Mouse (Mus musculus) CH12.LX (cell line): ENCODE measurements around the gene Nrm. TPM values are rescaled to one million over a fixed set of nuclear protein-coding genes. Genes with fewer than 3 reads are reported as not detected.

Experiments
- DNase-seq: peaks from one replicate; pipeline ENCODE4 v3.0.0-alpha.2; 2013; ENCODE audit errors: extremely low read depth
- H3K27ac ChIP-seq: 2 replicates; pipeline ENCODE4 v1.5.1; 2012; ENCODE audit warnings: low read depth, mild to moderate bottlenecking, control low read depth, moderate library complexity; ENCODE audit not compliant: insufficient read depth
- H3K27me3 ChIP-seq: replicated peaks from 2 replicates; pipeline ENCODE3; 2012; ENCODE audit warnings: inconsistent platforms
- H3K36me3 ChIP-seq, 2 experiments: replicated peaks in 1 of 2; 2 replicates each; pipeline versions ENCODE3 to v1.6.1; 2012; ENCODE audit warnings: inconsistent platforms in 1 of 2, low read length in 1 of 2, mild to moderate bottlenecking in 1 of 2, mixed read lengths in 1 of 2, moderate library complexity in 1 of 2; ENCODE audit not compliant: control insufficient read depth in 1 of 2, insufficient read depth in 1 of 2
- H3K4me1 ChIP-seq, 2 experiments: 2 replicates each; pipeline ENCODE4 v1.6.1; 2012; ENCODE audit warnings: inconsistent platforms in 1 of 2, moderate library complexity in 1 of 2; ENCODE audit not compliant: insufficient read depth in 2 of 2, control insufficient read depth in 1 of 2
- H3K4me2 ChIP-seq: 2 replicates; pipeline ENCODE4 v1.6.1; 2012; ENCODE audit warnings: low read depth, mild to moderate bottlenecking, control low read depth; ENCODE audit not compliant: poor library complexity, insufficient read depth, severe bottlenecking
- H3K4me3 ChIP-seq, 3 experiments: fragments of 150-350 bp in 1 of 3; sonication (generic) in 1 of 3; replicated peaks in 1 of 3; 2 replicates each; pipeline versions ENCODE3 to v1.5.1; 2011 to 2012; ENCODE audit warnings: low read depth in 2 of 3, low read length in 2 of 3, mild to moderate bottlenecking in 2 of 3, moderate library complexity in 2 of 3, control low read depth in 1 of 3, improper control_type of control experiment in 1 of 3, inconsistent platforms in 1 of 3, mixed read lengths in 1 of 3; ENCODE audit not compliant: poor library complexity in 1 of 3
- H3K79me2 ChIP-seq: replicated peaks from 2 replicates; pipeline ENCODE4 v1.6.1; 2012; ENCODE audit warnings: mild to moderate bottlenecking, moderate library complexity; ENCODE audit not compliant: control insufficient read depth, poor library complexity, insufficient read depth, severe bottlenecking; ENCODE audit errors: extremely low read depth
- H3K9ac ChIP-seq: 2 replicates; pipeline ENCODE4 v1.6.1; 2012; ENCODE audit warnings: low read depth, mild to moderate bottlenecking, control low read depth, moderate library complexity; ENCODE audit not compliant: insufficient read depth
- H3K9me3 ChIP-seq: replicated peaks from 2 replicates; pipeline ENCODE3; 2012; ENCODE audit warnings: low read length, inconsistent platforms, mixed read lengths
- CHD1 ChIP-seq: IDR thresholded peaks from 2 replicates; pipeline ENCODE4 v1.6.1; 2012; ENCODE audit warnings: low read depth, low read length, improper control_type of control experiment, inconsistent platforms
- CHD2 ChIP-seq: IDR thresholded peaks from 2 replicates; pipeline ENCODE4 v1.6.1; 2011; ENCODE audit warnings: low read length, improper control_type of control experiment
- CTCF ChIP-seq, 2 experiments: IDR thresholded peaks in 1 of 2; conservative IDR thresholded peaks in 1 of 2; 2 replicates each; pipeline ENCODE4 v1.5.1; 2011 to 2012; ENCODE audit warnings: low read depth in 2 of 2, low read length in 2 of 2, improper control_type of control experiment in 1 of 2, inconsistent platforms in 1 of 2, mild to moderate bottlenecking in 1 of 2, moderate library complexity in 1 of 2
- E2F4 ChIP-seq: IDR thresholded peaks from 2 replicates; pipeline ENCODE4 v1.6.1; 2011; ENCODE audit warnings: low read depth, low read length, improper control_type of control experiment; ENCODE audit not compliant: insufficient replicate concordance
- ELF1 ChIP-seq: IDR thresholded peaks from 2 replicates; pipeline ENCODE4 v1.6.1; 2014; ENCODE audit warnings: low read depth, mild to moderate bottlenecking, inconsistent platforms, low read length, improper control_type of control experiment
- ETS1 ChIP-seq: conservative IDR thresholded peaks from 2 replicates; pipeline ENCODE4 v1.6.1; 2012; ENCODE audit warnings: low read depth, mild to moderate bottlenecking, inconsistent platforms, low read length, improper control_type of control experiment, moderate library complexity
- HCFC1 ChIP-seq: IDR thresholded peaks from 2 replicates; pipeline ENCODE4 v1.6.1; 2012; ENCODE audit warnings: low read depth, mild to moderate bottlenecking, inconsistent platforms, low read length, improper control_type of control experiment
- IRF4 ChIP-seq: IDR thresholded peaks from 2 replicates; pipeline ENCODE4 v1.6.1; 2014; ENCODE audit warnings: low read depth, mild to moderate bottlenecking, inconsistent platforms, low read length, improper control_type of control experiment
- JUN ChIP-seq: IDR thresholded peaks from 2 replicates; pipeline ENCODE4 v1.6.1; 2011; ENCODE audit warnings: low read depth, mild to moderate bottlenecking, low read length, improper control_type of control experiment, moderate library complexity; ENCODE audit not compliant: insufficient read depth
- JUND ChIP-seq: conservative IDR thresholded peaks from 2 replicates; pipeline ENCODE4 v1.6.1; 2011; ENCODE audit warnings: low read depth, low read length, improper control_type of control experiment
- KAT2A ChIP-seq: IDR thresholded peaks from 2 replicates; pipeline ENCODE4 v1.6.1; 2012; ENCODE audit warnings: low read length, improper control_type of control experiment, inconsistent platforms; ENCODE audit not compliant: insufficient replicate concordance
- MAFK ChIP-seq: IDR thresholded peaks from 2 replicates; pipeline ENCODE4 v1.6.1; 2011; ENCODE audit warnings: low read length, improper control_type of control experiment; ENCODE audit not compliant: insufficient replicate concordance
- MAZ ChIP-seq: IDR thresholded peaks from 2 replicates; pipeline ENCODE4 v1.6.1; 2012; ENCODE audit warnings: low read depth, mild to moderate bottlenecking, inconsistent platforms, low read length, improper control_type of control experiment, moderate library complexity
- MEF2A ChIP-seq: IDR thresholded peaks from 2 replicates; pipeline ENCODE4 v1.6.1; 2014; ENCODE audit warnings: low read depth, mild to moderate bottlenecking, inconsistent platforms, low read length, improper control_type of control experiment, borderline replicate concordance
- MXI1 ChIP-seq: IDR thresholded peaks from 2 replicates; pipeline ENCODE4 v1.6.1; 2011; ENCODE audit warnings: mild to moderate bottlenecking, low read depth, low read length, improper control_type of control experiment
- NELFE ChIP-seq: IDR thresholded peaks from 2 replicates; pipeline ENCODE4 v1.6.1; 2011; ENCODE audit warnings: low read depth, low read length, improper control_type of control experiment
- POLR2AphosphoS2 ChIP-seq: IDR thresholded peaks from 2 replicates; pipeline ENCODE4 v1.6.1; 2011; ENCODE audit warnings: low read depth, low read length, improper control_type of control experiment
- RAD21 ChIP-seq: IDR thresholded peaks from 2 replicates; pipeline ENCODE4 v1.6.1; 2011; ENCODE audit warnings: low read depth, mild to moderate bottlenecking, low read length, improper control_type of control experiment, moderate library complexity
- SIN3A ChIP-seq: IDR thresholded peaks from 2 replicates; pipeline ENCODE4 v1.6.1; 2012; ENCODE audit warnings: low read length, improper control_type of control experiment, inconsistent platforms
- SMC3 ChIP-seq: IDR thresholded peaks from 2 replicates; pipeline ENCODE4 v1.6.1; 2011; ENCODE audit warnings: low read depth, low read length, improper control_type of control experiment
- TBP ChIP-seq: conservative IDR thresholded peaks from 2 replicates; pipeline ENCODE4 v1.6.1; 2011; ENCODE audit warnings: low read depth, low read length, improper control_type of control experiment
- TCF12 ChIP-seq: IDR thresholded peaks from 2 replicates; pipeline ENCODE4 v1.6.1; 2014; ENCODE audit warnings: low read depth, mild to moderate bottlenecking, inconsistent platforms, low read length, improper control_type of control experiment
- UBTF ChIP-seq: IDR thresholded peaks from 2 replicates; pipeline ENCODE4 v1.6.1; 2012; ENCODE audit warnings: low read depth, mild to moderate bottlenecking, inconsistent platforms, low read length, improper control_type of control experiment, moderate library complexity
- USF1 ChIP-seq: IDR thresholded peaks from 2 replicates; pipeline ENCODE4 v1.6.1; 2014; ENCODE audit warnings: low read depth, mild to moderate bottlenecking, inconsistent platforms, low read length, improper control_type of control experiment
- USF2 ChIP-seq: conservative IDR thresholded peaks from 2 replicates; pipeline ENCODE4 v1.6.1; 2011; ENCODE audit warnings: low read depth, low read length, improper control_type of control experiment
- ZC3H11A ChIP-seq: IDR thresholded peaks from 2 replicates; pipeline ENCODE4 v1.6.1; 2012; ENCODE audit warnings: low read depth, mild to moderate bottlenecking, inconsistent platforms, low read length, improper control_type of control experiment
- ZKSCAN1 ChIP-seq: IDR thresholded peaks from 2 replicates; pipeline ENCODE4 v1.6.1; 2012; ENCODE audit warnings: low read depth, inconsistent platforms, low read length, improper control_type of control experiment, borderline replicate concordance
- ZNF384 ChIP-seq: IDR thresholded peaks from 2 replicates; pipeline ENCODE4 v1.6.1; 2012; ENCODE audit warnings: low read depth, low read length, improper control_type of control experiment, inconsistent platforms
- dilution Hi-C: fragments of 300-500 bp; cut with MboI; formaldehyde crosslinking; loops from 2 replicates; pipeline ENCODE4 v1.14.3; 2020; ENCODE audit warnings: low sequenced_read_pairs; ENCODE audit not compliant: extremely low pct_unique_long_range_greater_than_20kb, extremely low pct_ligation_motif_present
- in situ Hi-C: fragments of 300-500 bp; cut with MboI; formaldehyde crosslinking; loops from 3 replicates; pipeline ENCODE4 v1.14.3; 2019; ENCODE audit warnings: low sequenced_read_pairs, low pct_ligation_motif_present, low pct_unique_long_range_greater_than_20kb, mixed read lengths
- polyA plus RNA-seq: library from polyadenylated mRNA; unstranded; fragments of >175 nt; gene quantifications from 2 replicates; pipeline ENCODE4 v1.2.1, GENCODE M21; 2012; ENCODE audit warnings: low read depth; ENCODE audit not compliant: insufficient read length
- total RNA-seq, 2 experiments: library from RNA; depleted of rRNA; stranded (reverse); fragments of 300-350 nt in 1 of 2; fragments of >200 nt in 1 of 2; gene quantifications; 2 replicates each; pipeline ENCODE4 v1.2.3; 2012 to 2014

The Nrm gene
- total and polyA plus RNA-seq, 3 experiments, result 12.1 to 16.7 (median 15.4) TPM

DNA sequence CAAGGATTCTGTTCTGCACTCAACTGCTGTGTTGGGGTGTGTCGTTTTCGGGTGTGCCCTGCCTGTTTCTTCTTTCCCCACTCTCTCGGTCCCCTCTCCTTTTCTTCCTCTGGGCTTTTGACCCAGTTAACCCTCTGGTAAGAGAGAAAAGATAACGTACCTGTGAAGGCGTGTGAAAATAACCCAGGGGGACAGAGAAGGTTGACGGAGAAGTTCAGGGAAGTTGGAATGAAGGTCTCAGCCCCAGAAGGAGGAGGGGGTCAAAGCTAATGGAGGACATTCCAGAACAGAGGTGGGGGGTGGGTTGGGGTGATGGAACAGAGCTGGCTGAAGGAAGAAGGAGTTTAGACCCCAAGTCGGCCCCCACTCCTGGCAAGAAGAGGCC is 7.8 kb downstream of the Nrm start:
- dilution Hi-C loops, result no loop called here
- peak overlapping the region; percentile 83 for H3K27ac ChIP-seq
- peaks cover 0 to 32% of the 10 kb centered on the region in 2 experiments; a peak in 2 of 4 replicates for H3K4me1 ChIP-seq
- H3K27me3 ChIP-seq, result no peaks in the 10 kb centered on the region
- H3K79me2 ChIP-seq, result peaks cover 51% of the 10 kb centered on the region
- H3K9ac ChIP-seq, result peak overlapping the region; percentile 69
- peaks cover 0 to 21% of the 10 kb centered on the region in 2 experiments for H3K36me3 ChIP-seq
- peak overlapping the region; percentile 85 for H3K4me2 ChIP-seq
- H3K9me3 ChIP-seq, result peaks cover 4% of the 10 kb centered on the region
- in situ Hi-C loops, result loop anchor here (10.0 kb wide), 1 partner anchor 134 kb away; no protein-coding TSS in a partner anchor
- TF ChIP-seq SIN3A (0 out of 2 replicates have a peak, but pooled peaks have one; percentile 19), TBP (no peak)
- H3K4me3 ChIP-seq, result peak overlapping the region; percentile 63 to 99 (median 74)
- no peak for DNase-seq

DNA sequence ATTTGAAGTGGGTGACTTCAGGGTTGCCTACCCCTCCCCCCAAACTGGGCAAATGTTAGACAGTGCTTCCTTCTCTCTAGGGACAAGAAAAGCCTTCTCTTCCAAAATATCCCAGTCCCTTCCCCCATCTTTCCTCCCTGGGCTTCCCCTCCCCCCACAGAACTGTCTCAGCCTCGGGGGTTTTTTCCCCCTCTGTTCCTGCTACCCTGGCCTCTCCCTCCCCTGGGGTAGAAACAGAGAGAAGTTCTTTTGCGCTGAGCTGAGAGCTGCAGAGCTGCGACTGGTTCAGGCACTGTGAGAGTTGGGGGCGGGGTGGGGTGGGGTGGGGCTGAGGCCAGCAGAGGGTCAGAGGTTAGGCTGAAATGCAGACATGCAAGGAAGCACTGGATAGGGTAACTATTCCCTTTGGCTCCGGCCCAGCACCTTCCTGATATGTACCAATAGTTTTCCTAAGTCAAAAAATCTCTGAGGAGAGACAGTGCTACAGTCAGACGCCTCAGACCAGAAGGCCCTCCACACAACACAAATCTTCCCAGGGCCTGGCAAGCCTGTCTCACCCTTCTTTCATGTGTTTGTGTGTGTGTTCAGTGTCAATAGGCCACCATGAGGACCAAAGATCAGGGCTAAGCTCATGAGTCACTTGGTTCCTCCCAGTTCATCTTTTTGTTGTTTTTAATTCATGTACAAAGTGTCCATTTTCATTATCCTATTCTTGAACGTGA is 8.4 kb downstream of the Nrm start:
- peak; percentile 68 for DNase-seq
- in situ Hi-C loops (loop anchor here (5.0 to 10.0 kb wide), 2 partner anchors 32 to 135 kb away; partner anchors contain the start of gene Tubb5), dilution Hi-C loops (no loop called here)
- H3K79me2 ChIP-seq, result peaks cover 51% of the 10 kb centered on the region
- H3K4me2 ChIP-seq, result peak overlapping the region; percentile 85
- peak overlapping the region; percentile 83 for H3K27ac ChIP-seq
- TF ChIP-seq IRF4 (peak; percentile 31; the same call in 1 of the 2 replicates), E2F4 (no peak), JUND (no peak), MAFK (no peak), HCFC1 (no peak), JUN (no peak), NELFE (no peak; the same call in 1 of the 2 replicates), ELF1 (peak; percentile 29; the same call in 1 of the 2 replicates), ZNF384 (no peak), ZC3H11A (no peak), KAT2A (no peak), SMC3 (no peak), CHD2 (peak; percentile 91), ETS1 (peak; percentile 25), MEF2A (no peak), MAZ (peak; percentile 78), USF1 (no peak), MXI1 (no peak), RAD21 (no peak), CHD1 (no peak), USF2 (no peak), CTCF (conservative IDR thresholded peaks at IDR 0.05 in 1 of 2, IDR thresholded peaks at IDR 0.05 in 1 of 2; ENCODE audit: low read depth in 2 of 2, low read length in 2 of 2) (no peak), POLR2AphosphoS2 (no peak), ZKSCAN1 (no peak), TCF12 (peak; percentile 55; the same call in 1 of the 2 replicates), TBP (no peak), UBTF (0 out of 2 replicates have a peak, but pooled peaks have one; percentile 17), SIN3A (no peak)
- H3K9ac ChIP-seq, result peak overlapping the region; percentile 69
- H3K9me3 ChIP-seq, result peaks cover 4% of the 10 kb centered on the region
- H3K27me3 ChIP-seq, result no peaks in the 10 kb centered on the region
- H3K4me1 ChIP-seq, result peaks cover 0 to 35% of the 10 kb centered on the region in 2 experiments; a peak in 2 of 4 replicates
- H3K36me3 ChIP-seq, result peaks cover 6 to 27% of the 10 kb centered on the region in 2 experiments
- peak overlapping the region; percentile 63 to 99 (median 74) for H3K4me3 ChIP-seq
